Mouse (Mus musculus): Measurements from ENCODE around the gene Apba1.

Apba1 gene

GRCm38 (mm10) chr19:23924791-23925190 is 166.1 kb downstream of the Apba1 start:
- in situ Hi-C loops (cut with MboI, MseI), result loop anchor here in 1 of 2 experiments (25.0 kb wide), 1 partner anchor 1313 kb away; the partner anchor contains the start of gene Kank1

GRCm38 (mm10) chr19:23925541-23925940 is 166.9 kb downstream of the Apba1 start:
- in situ Hi-C loops (cut with MboI, MseI), result loop anchor here in 1 of 2 experiments (25.0 kb wide), 1 partner anchor 1312 kb away; the partner anchor contains the start of gene Kank1

- in situ Hi-C loops (cut with MboI, MseI), result loop anchor here in 1 of 2 experiments (25.0 kb wide), 1 partner anchor 1306 kb away; the partner anchor contains the start of gene Kank1
Measured at GRCm38 (mm10) chr19:23930826-23931225, 172.1 kb downstream of the Apba1 start.

- in situ Hi-C loops (cut with MboI, MseI), result loop anchor here in 1 of 2 experiments (25.0 kb wide), 1 partner anchor 1296 kb away; the partner anchor contains the start of gene Kank1
Measured at GRCm38 (mm10) chr19:23941422-23941949, 182.8 kb downstream of the Apba1 start.

GRCm38 (mm10) chr19:23942886-23943285 is 184.2 kb downstream of the Apba1 start:
- in situ Hi-C loops (cut with MboI, MseI), result loop anchor here in 1 of 2 experiments (25.0 kb wide), 1 partner anchor 1294 kb away; the partner anchor contains the start of gene Kank1

- in situ Hi-C loops (cut with MboI, MseI), result loop anchor here in 1 of 2 experiments (25.0 kb wide), 1 partner anchor 1291 kb away; the partner anchor contains the start of gene Kank1
Measured at GRCm38 (mm10) chr19:23946026-23946685, 187.5 kb downstream of the Apba1 start.

GRCm38 (mm10) chr19:23946751-23947150 is 188.1 kb downstream of the Apba1 start:
- in situ Hi-C loops (cut with MboI, MseI), result loop anchor here in 1 of 2 experiments (25.0 kb wide), 1 partner anchor 1291 kb away; the partner anchor contains the start of gene Kank1

GRCm38 (mm10) chr19:23947871-23948270 is 189.2 kb downstream of the Apba1 start:
- in situ Hi-C loops (cut with MboI, MseI), result loop anchor here in 1 of 2 experiments (25.0 kb wide), 1 partner anchor 1289 kb away; the partner anchor contains the start of gene Kank1

GRCm38 (mm10) chr19:23948301-23949000 is 189.8 kb downstream of the Apba1 start:
- in situ Hi-C loops (cut with MboI, MseI), result loop anchor here in 1 of 2 experiments (25.0 kb wide), 1 partner anchor 1289 kb away; the partner anchor contains the start of gene Kank1

- in situ Hi-C loops (cut with MboI, MseI), result loop anchor here in 1 of 2 experiments (5.0 to 25.0 kb wide), 2 partner anchors 93 to 282 kb away; partner anchors contain the start of gene Tjp2
Measured at GRCm38 (mm10) chr19:23955461-23955860, 196.8 kb downstream of the Apba1 start.

- in situ Hi-C loops (cut with MboI, MseI), result loop anchor here in 1 of 2 experiments (5.0 to 25.0 kb wide), 2 partner anchors 94 to 281 kb away; partner anchors contain the start of gene Tjp2
Measured at GRCm38 (mm10) chr19:23956299-23956975, 197.8 kb downstream of the Apba1 start.

- in situ Hi-C loops (cut with MboI, MseI), result loop anchor here in 1 of 2 experiments (5.0 to 25.0 kb wide), 2 partner anchors 95 to 280 kb away; partner anchors contain the start of gene Tjp2
Measured at GRCm38 (mm10) chr19:23957563-23957962, 198.9 kb downstream of the Apba1 start.

- in situ Hi-C loops (cut with MboI, MseI), result loop anchor here in 1 of 2 experiments (5.0 to 25.0 kb wide), 2 partner anchors 97 to 278 kb away; partner anchors contain the start of gene Tjp2
Measured at GRCm38 (mm10) chr19:23958925-23959324, 200.2 kb downstream of the Apba1 start.

- in situ Hi-C loops (cut with MboI, MseI), result loop anchor here (5.0 to 25.0 kb wide), 2 partner anchors 98 to 277 kb away; partner anchors contain the start of gene Tjp2 (in 1 of the 2)
Measured at GRCm38 (mm10) chr19:23959870-23960269, 201.2 kb downstream of the Apba1 start.

GRCm38 (mm10) chr19:23960275-23960674 is 201.6 kb downstream of the Apba1 start:
- in situ Hi-C loops (cut with MboI, MseI), result loop anchor here (5.0 to 25.0 kb wide), 2 partner anchors 98 to 277 kb away; partner anchors contain the start of gene Tjp2 (in 1 of the 2)

- in situ Hi-C loops (cut with MboI, MseI), result loop anchor here (5.0 to 25.0 kb wide), 2 partner anchors 99 to 276 kb away; partner anchors contain the start of gene Tjp2 (in 1 of the 2)
Measured at GRCm38 (mm10) chr19:23960831-23961447, 202.3 kb downstream of the Apba1 start.

- in situ Hi-C loops (cut with MboI, MseI), result loop anchor here (5.0 to 25.0 kb wide), 2 partner anchors 99 to 276 kb away; partner anchors contain the start of gene Tjp2 (in 1 of the 2)
Measured at GRCm38 (mm10) chr19:23961516-23961915, 202.8 kb downstream of the Apba1 start.

GRCm38 (mm10) chr19:23964401-23964910 is 205.8 kb downstream of the Apba1 start:
- in situ Hi-C loops (cut with MboI, MseI), result loop anchor here (5.0 to 25.0 kb wide), 2 partner anchors 102 to 273 kb away; partner anchors contain the start of gene Tjp2 (in 1 of the 2)

- in situ Hi-C loops (cut with MboI, MseI), result loop anchor here in 1 of 2 experiments (25.0 kb wide), 1 partner anchor 271 kb away; the partner anchor contains the start of gene Tjp2
Measured at GRCm38 (mm10) chr19:23966376-23966775, 207.7 kb downstream of the Apba1 start.

Measured in T-helper 17 cell (primary cell).